Mouse (Mus musculus): Measurements from ENCODE around the gene Tent4b. TPM values are rescaled to one million over a fixed set of nuclear protein-coding genes. Genes with fewer than 3 reads are reported as not detected.

The Tent4b gene
- total and polyA plus RNA-seq, 2 experiments from 2014 or later = 8.9 to 34.9 TPM

DNA sequence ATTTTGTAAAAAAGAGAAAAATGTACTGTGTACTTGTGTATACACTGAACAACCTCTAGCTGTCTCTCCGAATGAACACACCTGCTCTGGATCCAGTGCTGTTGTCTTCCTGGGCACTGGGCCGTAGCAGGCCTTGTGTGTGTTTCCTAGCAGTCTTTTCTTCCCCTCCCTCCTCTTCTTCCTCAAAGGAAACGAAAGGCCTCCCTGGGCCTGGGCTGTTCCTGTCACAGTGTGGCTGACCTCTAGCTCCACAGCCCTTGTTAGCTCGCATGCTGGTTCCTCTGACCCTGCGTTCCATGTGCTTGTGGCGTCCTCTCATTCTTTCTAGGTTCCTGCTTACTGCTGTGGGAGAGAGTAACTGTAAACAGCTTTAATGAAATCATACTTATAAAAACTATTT lies 59.0 kb downstream of the Tent4b start:
- Histone ChIP-seq H3K27ac (ENCODE audit: low read depth, low read length) (no peak overlapping the region), H3K9ac (replicated peaks; ENCODE audit: low read length, poor library complexity, severe bottlenecking) (no peak overlapping the region), H3K9me3 (ENCODE audit: low read length) (no peaks in the 10 kb centered on the region), H3K4me3 (ENCODE audit: low read depth, low read length) (no peak overlapping the region), H3K4me1 (ENCODE audit: insufficient read depth, low read length) (no peaks in the 10 kb centered on the region), H3K4me2 (ENCODE audit: low read depth, low read length, poor library complexity, severe bottlenecking) (no peak overlapping the region), H3K36me3 (ENCODE audit: insufficient read depth, low read length) (peaks cover 6% of the 10 kb centered on the region; the same call in 1 of the 2 replicates), H3K27me3 (ENCODE audit: insufficient read depth, low read length) (no peaks in the 10 kb centered on the region)
- no peak for TF ChIP-seq CTCF (IDR thresholded peaks at IDR 0.05)
- no peak for DNase-seq (ENCODE audit: low spot score)
- no peak for ATAC-seq (ENCODE audit: low FRiP score)
- WGBS = 45% methylated on average over 6 of the region's 6 CpGs

DNA sequence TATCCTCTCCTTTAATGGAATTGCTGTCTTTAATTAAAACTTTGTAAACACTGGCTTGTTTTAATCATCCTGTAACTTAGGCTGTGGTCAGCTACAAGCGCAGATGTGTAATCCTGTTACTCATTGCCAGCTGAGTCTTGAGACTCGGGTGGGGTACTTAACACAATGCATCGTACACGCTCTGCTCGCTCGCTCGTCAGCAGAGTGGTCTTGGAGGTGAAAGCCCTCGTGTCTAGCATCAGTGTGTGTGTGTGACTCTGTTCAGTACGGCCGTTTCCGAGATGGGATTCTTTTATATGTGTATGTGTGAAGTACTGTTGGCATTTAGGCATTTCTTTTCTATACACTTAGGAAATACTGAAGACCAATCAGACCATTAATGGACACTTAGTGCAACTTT lies 59.5 kb downstream of the Tent4b start:
- no peak overlapping the region for H3K9ac ChIP-seq (replicated peaks; ENCODE audit: low read length, poor library complexity, severe bottlenecking)
- no peaks in the 10 kb centered on the region for H3K4me1 ChIP-seq (ENCODE audit: insufficient read depth, low read length)
- no peaks in the 10 kb centered on the region for H3K27me3 ChIP-seq (ENCODE audit: insufficient read depth, low read length)
- ATAC-seq (ENCODE audit: low FRiP score) = no peak
- no peaks in the 10 kb centered on the region for H3K9me3 ChIP-seq (ENCODE audit: low read length)
- H3K27ac ChIP-seq (ENCODE audit: low read depth, low read length) = no peak overlapping the region
- H3K4me2 ChIP-seq (ENCODE audit: low read depth, low read length, poor library complexity, severe bottlenecking) = no peak overlapping the region
- H3K4me3 ChIP-seq (ENCODE audit: low read depth, low read length) = no peak overlapping the region
- no peak for TF ChIP-seq CTCF (IDR thresholded peaks at IDR 0.05)
- WGBS = 55% methylated on average over 11 of the region's 11 CpGs
- peaks cover 6% of the 10 kb centered on the region; the same call in 1 of the 2 replicates for H3K36me3 ChIP-seq (ENCODE audit: insufficient read depth, low read length)
- no peak for DNase-seq (ENCODE audit: low spot score)

DNA sequence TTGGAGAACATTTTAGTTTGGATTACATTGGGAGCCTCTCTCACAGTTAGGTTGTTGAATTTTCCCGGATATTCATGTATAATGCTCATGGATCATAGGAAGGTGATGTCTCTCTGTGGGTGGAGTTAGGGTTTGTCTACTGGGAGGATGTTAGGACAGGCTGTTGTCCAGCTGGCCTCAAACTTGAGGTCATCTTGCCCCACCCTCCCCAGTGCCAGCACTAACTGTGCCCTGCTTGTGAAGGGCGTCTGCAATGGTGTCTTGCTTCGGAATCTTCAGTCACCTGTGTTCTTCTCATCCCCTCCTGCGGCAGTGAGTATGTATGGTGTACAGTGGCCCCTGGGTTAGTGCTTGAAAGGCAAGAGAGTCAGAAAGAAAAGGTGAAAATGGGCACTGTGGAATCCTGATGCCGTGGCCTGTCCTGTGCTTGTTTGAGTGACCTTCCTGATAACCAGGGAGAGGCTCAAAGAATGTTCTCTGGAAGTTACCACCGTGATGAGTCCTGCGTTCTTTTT lies 61.5 kb downstream of the Tent4b start:
- ATAC-seq (ENCODE audit: low FRiP score) = no peak
- TF ChIP-seq CTCF (IDR thresholded peaks at IDR 0.05) = no peak
- H3K4me3 ChIP-seq (ENCODE audit: low read depth, low read length) = no peak overlapping the region
- no peak overlapping the region for H3K4me2 ChIP-seq (ENCODE audit: low read depth, low read length, poor library complexity, severe bottlenecking)
- no peak overlapping the region for H3K9ac ChIP-seq (replicated peaks; ENCODE audit: low read length, poor library complexity, severe bottlenecking)
- H3K36me3 ChIP-seq (ENCODE audit: insufficient read depth, low read length) = 0 out of 2 replicates have a peak, but pooled peaks cover 3% of the 10 kb centered on the region
- no peak for DNase-seq (ENCODE audit: low spot score)
- 95% methylated on average over 7 of the region's 7 CpGs for WGBS
- no peaks in the 10 kb centered on the region for H3K27me3 ChIP-seq (ENCODE audit: insufficient read depth, low read length)
- no peaks in the 10 kb centered on the region for H3K4me1 ChIP-seq (ENCODE audit: insufficient read depth, low read length)
- no peak overlapping the region for H3K27ac ChIP-seq (ENCODE audit: low read depth, low read length)
- H3K9me3 ChIP-seq (ENCODE audit: low read length) = no peaks in the 10 kb centered on the region

DNA sequence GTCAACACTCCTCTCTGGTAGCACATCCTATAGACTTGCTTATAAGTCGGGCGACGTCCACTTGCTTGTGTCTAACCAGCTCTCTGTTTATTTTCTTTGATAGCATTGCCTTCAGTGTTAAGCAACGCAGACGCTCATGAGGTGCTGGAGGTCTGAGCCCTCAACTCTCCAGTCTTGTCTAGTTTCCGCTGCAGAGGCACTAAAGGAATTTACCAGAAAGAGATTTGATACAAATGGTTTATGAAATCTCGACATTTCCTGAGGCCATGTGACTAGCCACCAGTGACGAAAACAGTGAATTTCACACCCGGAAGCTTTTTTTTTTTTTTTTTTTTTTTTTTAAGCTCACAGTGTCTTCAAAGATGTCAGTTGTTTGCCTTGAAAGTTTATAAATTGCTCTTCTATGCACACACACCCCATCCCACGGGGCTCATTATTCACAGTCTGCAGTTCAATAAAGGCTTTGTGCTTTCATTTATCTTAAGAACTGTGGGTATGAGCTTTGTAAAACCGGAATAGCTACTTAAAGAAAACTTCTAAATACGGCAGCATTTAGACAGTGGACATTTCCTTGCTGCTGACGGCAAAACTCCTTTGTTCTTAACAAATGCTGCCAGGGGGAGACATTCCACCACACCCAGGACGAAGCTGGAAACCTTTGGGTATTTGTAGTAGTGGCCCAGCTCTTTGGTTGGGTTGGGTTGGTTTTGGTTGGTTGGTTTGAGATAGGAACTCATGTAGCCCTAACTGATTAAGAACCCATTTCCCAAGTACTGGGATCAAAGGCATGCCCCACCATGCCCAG lies 64.0 kb downstream of the Tent4b start:
- no peak for TF ChIP-seq CTCF (IDR thresholded peaks at IDR 0.05)
- H3K27ac ChIP-seq (ENCODE audit: low read depth, low read length) = no peak overlapping the region
- H3K9me3 ChIP-seq (ENCODE audit: low read length) = no peaks in the 10 kb centered on the region

DNA sequence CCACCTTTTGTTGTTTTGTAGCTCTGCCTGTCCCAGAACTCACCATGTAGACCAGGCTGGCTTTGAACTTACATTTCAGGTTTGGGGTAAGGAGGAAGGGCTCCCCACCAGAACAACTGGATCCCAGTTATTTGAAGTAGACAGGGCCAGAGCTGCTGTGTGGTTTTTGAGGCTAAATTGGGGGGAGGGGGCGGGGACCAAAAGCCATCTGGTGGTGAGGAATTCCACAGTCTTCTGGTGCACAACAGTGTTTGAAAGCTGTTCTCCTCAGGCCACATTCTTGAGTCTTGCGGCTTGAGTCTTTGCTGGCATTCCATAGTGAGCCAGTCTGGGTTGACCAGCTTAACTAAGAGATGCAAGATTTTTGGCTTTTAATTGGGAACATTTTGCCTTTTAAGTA lies 66.5 kb downstream of the Tent4b start:
- H3K9ac ChIP-seq (replicated peaks; ENCODE audit: low read length, poor library complexity, severe bottlenecking) = no peak overlapping the region
- H3K27ac ChIP-seq (ENCODE audit: low read depth, low read length) = no peak overlapping the region
- H3K4me1 ChIP-seq (ENCODE audit: insufficient read depth, low read length) = no peaks in the 10 kb centered on the region
- H3K27me3 ChIP-seq (ENCODE audit: insufficient read depth, low read length) = no peaks in the 10 kb centered on the region
- no peak overlapping the region for H3K4me2 ChIP-seq (ENCODE audit: low read depth, low read length, poor library complexity, severe bottlenecking)
- H3K4me3 ChIP-seq (ENCODE audit: low read depth, low read length) = no peak overlapping the region
- no peak for DNase-seq (ENCODE audit: low spot score)
- H3K9me3 ChIP-seq (ENCODE audit: low read length) = no peaks in the 10 kb centered on the region
- no peak for ATAC-seq (ENCODE audit: low FRiP score)
- H3K36me3 ChIP-seq (ENCODE audit: insufficient read depth, low read length) = 0 out of 2 replicates have a peak, but pooled peaks cover 2% of the 10 kb centered on the region
- TF ChIP-seq CTCF (IDR thresholded peaks at IDR 0.05) = no peak
- WGBS = 13% methylated on average over 2 of the region's 2 CpGs

More for the DNA sequence above, 64.0 kb downstream of the Tent4b start:
- ATAC-seq (ENCODE audit: low FRiP score) (no peak), DNase-seq (ENCODE audit: low spot score) (no peak)
- Histone ChIP-seq H3K4me2 (ENCODE audit: low read depth, low read length, poor library complexity, severe bottlenecking) (no peak overlapping the region), H3K36me3 (ENCODE audit: insufficient read depth, low read length) (0 out of 2 replicates have a peak, but pooled peaks cover 3% of the 10 kb centered on the region), H3K4me1 (ENCODE audit: insufficient read depth, low read length) (no peaks in the 10 kb centered on the region), H3K4me3 (ENCODE audit: low read depth, low read length) (no peak overlapping the region), H3K9ac (replicated peaks; ENCODE audit: low read length, poor library complexity, severe bottlenecking) (no peak overlapping the region), H3K27me3 (ENCODE audit: insufficient read depth, low read length) (no peaks in the 10 kb centered on the region)
- 42% methylated on average over 14 of the region's 14 CpGs for WGBS

DNA sequence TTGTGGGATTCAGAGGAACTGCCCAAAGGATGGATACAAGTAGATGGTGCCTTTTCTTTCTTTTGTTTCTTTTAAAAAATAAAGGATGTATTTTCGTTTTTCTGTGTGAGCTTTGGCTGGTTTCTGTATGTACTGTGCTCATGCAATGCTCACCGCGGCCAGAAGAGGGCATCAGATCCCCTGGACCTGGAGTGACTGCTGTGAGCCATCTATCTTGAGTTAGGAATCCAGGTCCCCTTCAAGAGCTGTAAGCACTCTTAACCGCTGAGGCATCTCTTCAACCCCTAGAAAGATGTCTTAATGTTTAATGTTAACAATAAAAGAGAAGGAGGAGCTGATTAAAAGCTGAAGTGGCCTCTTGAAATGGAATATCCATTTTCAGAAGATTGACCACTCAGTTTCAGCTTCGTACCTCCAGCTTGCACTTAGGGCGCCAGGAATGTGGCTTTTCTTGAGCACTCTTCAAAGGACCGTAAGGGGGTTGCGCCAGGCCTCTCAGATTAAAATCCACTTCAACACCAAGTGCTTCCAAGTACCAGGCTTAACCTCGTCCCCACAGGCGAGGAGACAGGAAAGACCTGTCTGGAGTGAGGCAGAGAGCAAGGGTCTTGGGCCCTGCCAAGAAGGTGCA lies 67.3 kb downstream of the Tent4b start:
- Histone ChIP-seq H3K4me2 (ENCODE audit: low read depth, low read length, poor library complexity, severe bottlenecking) (no peak overlapping the region), H3K9me3 (ENCODE audit: low read length) (no peaks in the 10 kb centered on the region), H3K4me1 (ENCODE audit: insufficient read depth, low read length) (no peaks in the 10 kb centered on the region), H3K9ac (replicated peaks; ENCODE audit: low read length, poor library complexity, severe bottlenecking) (no peak overlapping the region), H3K36me3 (ENCODE audit: insufficient read depth, low read length) (no peaks in the 10 kb centered on the region), H3K4me3 (ENCODE audit: low read depth, low read length) (no peak overlapping the region), H3K27ac (ENCODE audit: low read depth, low read length) (no peak overlapping the region), H3K27me3 (ENCODE audit: insufficient read depth, low read length) (no peaks in the 10 kb centered on the region)
- TF ChIP-seq CTCF (IDR thresholded peaks at IDR 0.05) = peak; percentile 92
- DNase-seq (ENCODE audit: low spot score) (peak; percentile 66), ATAC-seq (ENCODE audit: low FRiP score) (no peak)
- 55% methylated on average over 10 of the region's 10 CpGs for WGBS
